Mouse (Mus musculus) embryonic facial prominence, embryonic 11.5 days (tissue): ENCODE measurements around the gene Gng12. TPM values are rescaled to one million over a fixed set of nuclear protein-coding genes. Genes with fewer than 3 reads are reported as not detected.

Source experiments
- ATAC-seq: fragments of 200-750 bp; cut with Nextera tagmentation; replicated peaks from 2 replicates; pipeline ENCODE4 v1.8.0; 2017; ENCODE audit warnings: low read depth; ENCODE audit not compliant: insufficient number of reproducible peaks, low FRiP score, low TSS enrichment
- DNase-seq: peaks from one replicate; pipeline ENCODE4 v3.0.0-alpha.2; 2015; ENCODE audit warnings: low spot score
- H3K27ac ChIP-seq: fragments of 300-500 bp; sonication (generic); replicated peaks from 2 replicates; pipeline ENCODE4 v1.5.1; 2014; ENCODE audit warnings: mild to moderate bottlenecking, low read depth, low read length, control low read depth
- H3K27me3 ChIP-seq: fragments of 300-500 bp; sonication (generic); 2 replicates; pipeline ENCODE4 v1.6.1; 2014; ENCODE audit warnings: mild to moderate bottlenecking, low read length, moderate library complexity, mixed read lengths; ENCODE audit not compliant: control insufficient read depth, insufficient read depth
- H3K36me3 ChIP-seq: fragments of 300-500 bp; sonication (generic); replicated peaks from 2 replicates; pipeline ENCODE4 v1.6.1; 2014; ENCODE audit warnings: low read depth, mild to moderate bottlenecking, low read length, moderate library complexity, mixed read lengths; ENCODE audit not compliant: control insufficient read depth, insufficient read depth
- H3K4me1 ChIP-seq: fragments of 300-500 bp; sonication (generic); 2 replicates; pipeline ENCODE4 v1.6.1; 2014; ENCODE audit warnings: low read length, mixed read lengths; ENCODE audit not compliant: control insufficient read depth, insufficient read depth
- H3K4me2 ChIP-seq: fragments of 300-500 bp; sonication (generic); 2 replicates; pipeline ENCODE4 v1.6.1; 2014; ENCODE audit warnings: low read depth, mild to moderate bottlenecking, control low read depth, low read length, moderate library complexity
- H3K4me3 ChIP-seq: fragments of 300-500 bp; sonication (generic); 2 replicates; pipeline ENCODE4 v1.5.1; 2014; ENCODE audit warnings: low read depth, low read length, control low read depth
- H3K9ac ChIP-seq: fragments of 300-500 bp; sonication (generic); replicated peaks from 2 replicates; pipeline ENCODE4 v1.6.1; 2014; ENCODE audit warnings: mild to moderate bottlenecking, control low read depth, low read length
- H3K9me3 ChIP-seq: fragments of 300-500 bp; sonication (generic); replicated peaks from 2 replicates; pipeline ENCODE4 v1.6.1; 2016; ENCODE audit warnings: mild to moderate bottlenecking, low read length, inconsistent platforms, mixed read lengths; ENCODE audit not compliant: control insufficient read depth
- WGBS: fragments of 180-500 bp; shearing (Covaris S2); extraction: QIAGEN DNeasy Blood & Tissue Kit; methylation state at CpG from one replicate; pipeline ENCODE4 v1.1.7; 2014; 5-methylcytosine and 5-hydroxymethylcytosine counted together
- polyA plus RNA-seq: library from polyadenylated mRNA; unstranded; fragments of >200 nt; fragmentation: Nextera tagmentation; extraction: Ambion mirVana; gene quantifications from 2 replicates; pipeline ENCODE4 v1.2.1, GENCODE M21; 2014

Gng12 gene
- polyA plus RNA-seq, 1 experiment from 2014 or later = 67.0 TPM

- no peak for DNase-seq
- 90% methylated on average over 3 of the region's 3 CpGs for WGBS
Measured at GRCm38 (mm10) chr6:66981366-66981765, 85.2 kb downstream of the Gng12 start.

GRCm38 (mm10) chr6:66981864-66982263, 85.7 kb downstream of the Gng12 start:
- DNase-seq (no peak), ATAC-seq (no peak)
- Histone ChIP-seq H3K4me2 (no peak overlapping the region), H3K9me3 (no peaks in the 10 kb centered on the region), H3K4me3 (no peak overlapping the region), H3K9ac (no peak overlapping the region), H3K36me3 (no peaks in the 10 kb centered on the region), H3K27me3 (no peaks in the 10 kb centered on the region), H3K27ac (no peak overlapping the region), H3K4me1 (no peaks in the 10 kb centered on the region)
- 74% methylated on average over 1 of the region's 1 CpGs for WGBS

More at GRCm38 (mm10) chr6:66981366-66981765, 85.2 kb downstream of the Gng12 start:
- H3K9me3 ChIP-seq = no peaks in the 10 kb centered on the region
- H3K4me1 ChIP-seq = no peaks in the 10 kb centered on the region
- ATAC-seq = no peak
- H3K27ac ChIP-seq = no peak overlapping the region
- H3K36me3 ChIP-seq = no peaks in the 10 kb centered on the region
- H3K27me3 ChIP-seq = no peaks in the 10 kb centered on the region
- H3K4me3 ChIP-seq = no peak overlapping the region
- no peak overlapping the region for H3K9ac ChIP-seq
- no peak overlapping the region for H3K4me2 ChIP-seq

- H3K4me2 ChIP-seq = no peak overlapping the region
- no peak overlapping the region for H3K27ac ChIP-seq
- WGBS = 86% methylated on average over 5 of the region's 5 CpGs
- H3K9ac ChIP-seq = no peak overlapping the region
- no peaks in the 10 kb centered on the region for H3K9me3 ChIP-seq
- H3K36me3 ChIP-seq = no peaks in the 10 kb centered on the region
- DNase-seq (no peak), ATAC-seq (no peak)
- H3K4me1 ChIP-seq = no peaks in the 10 kb centered on the region
- no peak overlapping the region for H3K4me3 ChIP-seq
- H3K27me3 ChIP-seq = no peaks in the 10 kb centered on the region
Measured at GRCm38 (mm10) chr6:66984079-66984478, 87.9 kb downstream of the Gng12 start.

- Histone ChIP-seq H3K4me1 (no peaks in the 10 kb centered on the region), H3K4me2 (no peak overlapping the region), H3K27ac (no peak overlapping the region), H3K4me3 (no peak overlapping the region), H3K9ac (no peak overlapping the region), H3K36me3 (no peaks in the 10 kb centered on the region), H3K27me3 (no peaks in the 10 kb centered on the region), H3K9me3 (no peaks in the 10 kb centered on the region)
- ATAC-seq (no peak), DNase-seq (no peak)
- 88% methylated on average over 3 of the region's 3 CpGs for WGBS
Measured at GRCm38 (mm10) chr6:66984672-66985071, 88.5 kb downstream of the Gng12 start.

GRCm38 (mm10) chr6:66985500-66985899, 89.3 kb downstream of the Gng12 start:
- H3K9me3 ChIP-seq = no peaks in the 10 kb centered on the region
- no peak for ATAC-seq
- no peaks in the 10 kb centered on the region for H3K36me3 ChIP-seq

GRCm38 (mm10) chr6:66986063-66986462, 89.9 kb downstream of the Gng12 start:
- WGBS = 84% methylated on average over 12 of the region's 12 CpGs
- DNase-seq = no peak
- Histone ChIP-seq H3K9ac (no peak overlapping the region), H3K27ac (no peak overlapping the region), H3K36me3 (no peaks in the 10 kb centered on the region), H3K4me3 (no peak overlapping the region), H3K27me3 (no peaks in the 10 kb centered on the region), H3K4me2 (no peak overlapping the region), H3K9me3 (no peaks in the 10 kb centered on the region), H3K4me1 (no peaks in the 10 kb centered on the region)
- ATAC-seq = no peak

More at GRCm38 (mm10) chr6:66985500-66985899, 89.3 kb downstream of the Gng12 start:
- no peak overlapping the region for H3K4me3 ChIP-seq
- H3K4me1 ChIP-seq = no peaks in the 10 kb centered on the region
- DNase-seq = no peak
- H3K9ac ChIP-seq = no peak overlapping the region
- no peaks in the 10 kb centered on the region for H3K27me3 ChIP-seq
- WGBS = 68% methylated on average over 7 of the region's 7 CpGs
- no peak overlapping the region for H3K4me2 ChIP-seq
- H3K27ac ChIP-seq = no peak overlapping the region

- no peaks in the 10 kb centered on the region for H3K36me3 ChIP-seq
- no peaks in the 10 kb centered on the region for H3K4me1 ChIP-seq
- no peak overlapping the region for H3K27ac ChIP-seq
- H3K4me2 ChIP-seq = no peak overlapping the region
- DNase-seq (no peak), ATAC-seq (no peak)
- no peaks in the 10 kb centered on the region for H3K27me3 ChIP-seq
- no peaks in the 10 kb centered on the region for H3K9me3 ChIP-seq
- 70% methylated on average over 3 of the region's 3 CpGs for WGBS
- H3K9ac ChIP-seq = no peak overlapping the region
- no peak overlapping the region for H3K4me3 ChIP-seq
Measured at GRCm38 (mm10) chr6:66987643-66988042, 91.4 kb downstream of the Gng12 start.

GRCm38 (mm10) chr6:66988363-66988762, 92.2 kb downstream of the Gng12 start:
- Histone ChIP-seq H3K4me2 (no peak overlapping the region), H3K27ac (no peak overlapping the region), H3K9ac (no peak overlapping the region), H3K4me3 (no peak overlapping the region), H3K4me1 (no peaks in the 10 kb centered on the region), H3K36me3 (no peaks in the 10 kb centered on the region), H3K27me3 (no peaks in the 10 kb centered on the region), H3K9me3 (no peaks in the 10 kb centered on the region)
- 88% methylated on average over 9 of the region's 9 CpGs for WGBS
- no peak for DNase-seq
- ATAC-seq = no peak
